Mouse (Mus musculus) ES-E14 (cell line): ENCODE results near the gene Psmg3.

Source experiments
- CHD2 ChIP-seq: IDR thresholded peaks from 2 replicates; pipeline ENCODE4 v1.6.1; 2014; ENCODE audit warnings: mild to moderate bottlenecking, low read depth, low read length, inconsistent platforms
- HCFC1 ChIP-seq: IDR thresholded peaks from 2 replicates; pipeline ENCODE4 v1.6.1; 2012; ENCODE audit warnings: low read length, inconsistent platforms, borderline replicate concordance; ENCODE audit not compliant: insufficient read depth
- MAFK ChIP-seq: IDR thresholded peaks from 2 replicates; pipeline ENCODE4 v1.6.1; 2014; ENCODE audit warnings: mild to moderate bottlenecking, low read depth, low read length, inconsistent platforms; ENCODE audit not compliant: insufficient read depth
- ZC3H11A ChIP-seq: IDR thresholded peaks from 2 replicates; pipeline ENCODE4 v1.6.1; 2012; ENCODE audit warnings: low read depth, mild to moderate bottlenecking, inconsistent platforms, low read length, borderline replicate concordance
- ZNF384 ChIP-seq: IDR thresholded peaks from 2 replicates; pipeline ENCODE4 v1.6.1; 2012; ENCODE audit warnings: low read depth, low read length, inconsistent platforms

DNA sequence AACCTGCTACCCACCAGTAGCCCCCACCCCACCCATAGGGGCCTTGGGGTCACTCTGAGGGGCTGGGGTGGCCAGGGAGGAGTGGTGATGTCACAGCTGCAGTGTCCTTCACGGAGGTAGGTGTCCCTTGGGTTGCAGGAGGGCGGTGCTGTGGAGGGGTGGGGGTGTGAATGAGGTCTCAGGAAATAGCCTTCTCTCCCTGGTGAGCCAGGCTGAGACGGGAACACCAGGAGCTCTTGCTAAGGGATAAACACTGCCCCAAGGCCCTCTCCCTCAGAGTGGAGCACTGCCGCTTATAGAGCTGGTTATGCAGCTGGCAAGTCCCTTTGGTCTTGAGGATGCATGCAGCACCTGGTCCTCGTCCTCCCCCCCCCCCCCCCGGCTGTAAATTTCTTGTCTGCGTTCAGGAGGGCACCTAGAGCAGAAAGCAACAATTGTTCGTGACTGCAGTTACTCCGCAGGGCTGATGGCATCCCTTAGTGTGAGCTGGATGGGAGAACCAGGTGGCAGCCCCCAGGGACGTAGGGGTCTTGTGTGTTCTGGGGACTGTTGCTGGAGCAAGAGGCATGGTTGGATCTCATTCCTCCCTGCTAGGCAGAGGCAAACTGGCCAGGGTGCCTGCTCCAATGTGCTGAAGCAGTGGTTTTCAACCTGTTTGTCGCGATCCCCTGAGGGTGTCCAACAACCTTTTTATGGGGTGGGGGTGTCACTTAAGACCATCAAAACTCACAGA is 28.4 kb downstream of the Psmg3 start:
- TF ChIP-seq HCFC1: no peak
- TF ChIP-seq MAFK: no peak
- TF ChIP-seq ZNF384: no peak
- TF ChIP-seq ZC3H11A: no peak
- no peak for TF ChIP-seq CHD2
